Mouse (Mus musculus) embryonic facial prominence, embryonic 13.5 days (tissue): ENCODE measurements at regions not wholly inside any gene's neighbourhood (a gene's known extent, or its start where the extent isn't known, plus 50 kb on each side); places are given as distances from the start of the nearest gene placed in this dataset.

Source experiments
- ATAC-seq: fragments of 200-750 bp; cut with Nextera tagmentation; 2 replicates; pipeline ENCODE4 v1.8.0; 2017; ENCODE audit warnings: low read depth; ENCODE audit not compliant: insufficient number of reproducible peaks, insufficient read depth, low FRiP score, low TSS enrichment
- H3K27ac ChIP-seq: fragments of 300-500 bp; sonication (generic); 2 replicates; pipeline ENCODE4 v1.5.1; 2015; ENCODE audit warnings: moderate library complexity, mild to moderate bottlenecking, inconsistent platforms
- H3K27me3 ChIP-seq: fragments of 300-500 bp; sonication (generic); 2 replicates; pipeline ENCODE4 v1.6.1; 2015; ENCODE audit warnings: mild to moderate bottlenecking, inconsistent platforms
- H3K36me3 ChIP-seq: fragments of 300-500 bp; sonication (generic); 2 replicates; pipeline ENCODE4 v1.6.1; 2015; ENCODE audit warnings: mild to moderate bottlenecking, inconsistent platforms
- H3K4me1 ChIP-seq: fragments of 300-500 bp; sonication (generic); 2 replicates; pipeline ENCODE4 v1.6.1; 2015; ENCODE audit warnings: inconsistent platforms
- H3K4me2 ChIP-seq: fragments of 300-500 bp; sonication (generic); 2 replicates; pipeline ENCODE4 v1.6.1; 2015; ENCODE audit warnings: moderate library complexity, mild to moderate bottlenecking, inconsistent platforms
- H3K4me3 ChIP-seq: fragments of 300-500 bp; sonication (generic); 2 replicates; pipeline ENCODE4 v1.5.1; 2015; ENCODE audit warnings: mild to moderate bottlenecking, inconsistent platforms
- H3K9ac ChIP-seq: fragments of 300-500 bp; sonication (generic); 2 replicates; pipeline ENCODE4 v1.6.1; 2015; ENCODE audit warnings: mild to moderate bottlenecking, inconsistent platforms
- H3K9me3 ChIP-seq: fragments of 300-500 bp; sonication (generic); 2 replicates; pipeline ENCODE4 v1.6.1; 2016; ENCODE audit warnings: inconsistent platforms
- WGBS: fragments of 180-500 bp; shearing (Covaris S2); methylation state at CpG from one replicate; pipeline ENCODE4 v1.1.7; 2015; ENCODE audit warnings: mixed read lengths; 5-methylcytosine and 5-hydroxymethylcytosine counted together

GRCm38 (mm10) chr1:137332108-137332769, 372.0 kb upstream of the Nr5a2 start:
- H3K9me3 ChIP-seq = no peaks in the 10 kb centered on the region
- peak overlapping the region; percentile 88 for H3K27ac ChIP-seq
- peak; percentile 81 for ATAC-seq
- H3K4me1 ChIP-seq = peaks cover 14% of the 10 kb centered on the region
- no peak overlapping the region for H3K9ac ChIP-seq
- no peaks in the 10 kb centered on the region for H3K27me3 ChIP-seq
- H3K4me3 ChIP-seq = no peak overlapping the region
- H3K36me3 ChIP-seq = no peaks in the 10 kb centered on the region
- WGBS = 21% methylated on average over 8 of the region's 8 CpGs
- H3K4me2 ChIP-seq = peak overlapping the region; percentile 26; the same call in 1 of the 2 replicates

GRCm38 (mm10) chr1:137331746-137332107, 371.5 kb upstream of the Nr5a2 start:
- WGBS = 52% methylated on average over 5 of the region's 5 CpGs
- 0 out of 2 replicates have a peak overlapping the region, but pooled peaks have one; percentile 7 for H3K4me2 ChIP-seq

GRCm38 (mm10) chr1:137330634-137331033, 370.4 kb upstream of the Nr5a2 start:
- 30% methylated on average over 3 of the region's 3 CpGs for WGBS
- no peaks in the 10 kb centered on the region for H3K9me3 ChIP-seq
- H3K4me3 ChIP-seq = no peak overlapping the region
- H3K4me1 ChIP-seq = peaks cover 14% of the 10 kb centered on the region
- H3K4me2 ChIP-seq = no peak overlapping the region
- H3K36me3 ChIP-seq = no peaks in the 10 kb centered on the region
- no peak overlapping the region for H3K9ac ChIP-seq
- no peaks in the 10 kb centered on the region for H3K27me3 ChIP-seq
- ATAC-seq = no peak
- H3K27ac ChIP-seq = no peak overlapping the region

More at GRCm38 (mm10) chr1:137331746-137332107, 371.5 kb upstream of the Nr5a2 start:
- no peak overlapping the region for H3K9ac ChIP-seq
- H3K4me1 ChIP-seq = peaks cover 14% of the 10 kb centered on the region
- no peaks in the 10 kb centered on the region for H3K27me3 ChIP-seq
- no peaks in the 10 kb centered on the region for H3K36me3 ChIP-seq
- ATAC-seq = no peak
- no peaks in the 10 kb centered on the region for H3K9me3 ChIP-seq
- H3K4me3 ChIP-seq = no peak overlapping the region
- peak overlapping the region; percentile 76 for H3K27ac ChIP-seq

GRCm38 (mm10) chr1:137323884-137324594, 363.8 kb upstream of the Nr5a2 start:
- no peaks in the 10 kb centered on the region for H3K9me3 ChIP-seq
- peak; percentile 75 for ATAC-seq
- H3K9ac ChIP-seq = no peak overlapping the region
- H3K27me3 ChIP-seq = no peaks in the 10 kb centered on the region
- peak overlapping the region; percentile 11; the same call in 1 of the 2 replicates for H3K27ac ChIP-seq
- 34% methylated on average over 8 of the region's 8 CpGs for WGBS
- peak overlapping the region; percentile 16; the same call in 1 of the 2 replicates for H3K4me3 ChIP-seq
- no peaks in the 10 kb centered on the region for H3K4me1 ChIP-seq
- H3K4me2 ChIP-seq = peak overlapping the region; percentile 47
- no peaks in the 10 kb centered on the region for H3K36me3 ChIP-seq

GRCm38 (mm10) chr1:137323035-137323680, 362.9 kb upstream of the Nr5a2 start:
- H3K36me3 ChIP-seq = no peaks in the 10 kb centered on the region
- H3K4me1 ChIP-seq = no peaks in the 10 kb centered on the region
- no peak overlapping the region for H3K9ac ChIP-seq
- WGBS = 55% methylated on average over 2 of the region's 2 CpGs
- no peak overlapping the region for H3K4me2 ChIP-seq
- no peak overlapping the region for H3K27ac ChIP-seq
- no peaks in the 10 kb centered on the region for H3K9me3 ChIP-seq
- H3K27me3 ChIP-seq = no peaks in the 10 kb centered on the region
- H3K4me3 ChIP-seq = no peak overlapping the region
- ATAC-seq = no peak

- WGBS = 80% methylated on average over 5 of the region's 5 CpGs
- Histone ChIP-seq H3K27me3 (no peaks in the 10 kb centered on the region), H3K27ac (no peak overlapping the region), H3K4me1 (no peaks in the 10 kb centered on the region), H3K36me3 (no peaks in the 10 kb centered on the region), H3K4me3 (no peak overlapping the region), H3K4me2 (no peak overlapping the region), H3K9me3 (no peaks in the 10 kb centered on the region), H3K9ac (no peak overlapping the region)
- ATAC-seq = no peak
These were observed 342.6 kb upstream of the Nr5a2 start for GRCm38 (mm10) chr1:137302757-137303422.

GRCm38 (mm10) chr1:137297780-137298569, 337.7 kb upstream of the Nr5a2 start:
- H3K9me3 ChIP-seq = no peaks in the 10 kb centered on the region
- no peak overlapping the region for H3K4me2 ChIP-seq
- H3K4me3 ChIP-seq = no peak overlapping the region
- 50% methylated on average over 10 of the region's 10 CpGs for WGBS
- H3K36me3 ChIP-seq = no peaks in the 10 kb centered on the region
- H3K4me1 ChIP-seq = no peaks in the 10 kb centered on the region
- no peak for ATAC-seq
- no peak overlapping the region for H3K9ac ChIP-seq
- no peak overlapping the region for H3K27ac ChIP-seq
- no peaks in the 10 kb centered on the region for H3K27me3 ChIP-seq

- Histone ChIP-seq H3K4me1 (peaks cover 6% of the 10 kb centered on the region; the same call in 1 of the 2 replicates), H3K36me3 (no peaks in the 10 kb centered on the region), H3K4me3 (no peak overlapping the region), H3K27me3 (no peaks in the 10 kb centered on the region), H3K9me3 (no peaks in the 10 kb centered on the region; the same call in 1 of the 2 replicates), H3K9ac (no peak overlapping the region), H3K4me2 (no peak overlapping the region), H3K27ac (no peak overlapping the region)
- no peak for ATAC-seq
- WGBS = 85% methylated on average over 9 of the region's 9 CpGs
These were observed 329.2 kb upstream of the Nr5a2 start for GRCm38 (mm10) chr1:137289456-137289855.

- Histone ChIP-seq H3K36me3 (no peaks in the 10 kb centered on the region), H3K9me3 (no peaks in the 10 kb centered on the region; the same call in 1 of the 2 replicates), H3K4me1 (peaks cover 20% of the 10 kb centered on the region), H3K4me2 (no peak overlapping the region), H3K27ac (no peak overlapping the region), H3K27me3 (no peaks in the 10 kb centered on the region), H3K4me3 (no peak overlapping the region), H3K9ac (no peak overlapping the region)
- 29% methylated on average over 5 of the region's 5 CpGs for WGBS
- ATAC-seq = no peak
These were observed 323.0 kb upstream of the Nr5a2 start for GRCm38 (mm10) chr1:137283291-137283690.

GRCm38 (mm10) chr1:137282457-137282856, 322.2 kb upstream of the Nr5a2 start:
- Histone ChIP-seq H3K4me2 (no peak overlapping the region), H3K4me1 (peaks cover 20% of the 10 kb centered on the region), H3K27me3 (no peaks in the 10 kb centered on the region), H3K27ac (no peak overlapping the region), H3K36me3 (no peaks in the 10 kb centered on the region), H3K4me3 (no peak overlapping the region), H3K9ac (no peak overlapping the region), H3K9me3 (no peaks in the 10 kb centered on the region; the same call in 1 of the 2 replicates)
- ATAC-seq = no peak
- 74% methylated on average over 5 of the region's 5 CpGs for WGBS
